25 mouse cellular contexts compared by ENCODE assay signal in the genomic region with DNA sequence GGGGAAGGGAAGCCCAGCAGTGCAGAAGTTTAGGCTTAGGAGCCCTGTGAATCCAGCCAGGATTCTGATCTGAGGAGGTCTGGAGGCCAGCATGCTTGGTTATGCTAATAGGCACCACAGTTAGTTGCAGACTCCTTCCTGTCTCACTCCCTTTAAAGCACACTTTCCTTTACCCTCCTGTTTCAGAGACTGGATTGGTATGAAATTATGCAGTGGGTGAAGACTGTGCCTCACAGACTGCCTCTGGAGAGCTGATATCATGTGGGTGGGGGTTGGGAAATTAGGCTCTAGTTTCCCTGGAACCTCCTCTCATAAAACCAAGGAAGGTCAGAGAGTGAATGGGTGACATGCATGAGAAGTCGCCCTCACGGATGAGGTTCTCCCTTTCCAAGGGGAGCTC.
"Had no signal": no experiment of that assay in that cellular context is flagged by ENCODE, and none has a peak within 500 bp of the region (broad histone marks: within the 10 kb centered on the region; RNA-seq: fewer than 3 reads in every experiment).

No protein-coding gene starts in this region.

- H3K27me3 ChIP-seq: hindbrain, embryonic 13.5 days; kidney, embryonic 15.5 days; limb, embryonic 13.5 days; limb, embryonic 15.5 days; liver, embryonic 12.5 days had no signal

- H3K4me1 ChIP-seq: hindbrain, embryonic 13.5 days; limb, embryonic 13.5 days; limb, embryonic 15.5 days; liver, embryonic 12.5 days had no signal

- H3K27ac ChIP-seq: gastrocnemius, adult 2 months; hindbrain, embryonic 10.5 days; hindbrain, embryonic 13.5 days; kidney, embryonic 15.5 days; limb, embryonic 13.5 days; limb, embryonic 15.5 days; liver, embryonic 12.5 days; liver, embryonic 14.5 days had no signal

- ATAC-seq: forebrain, embryonic 16.5 days; hindbrain, embryonic 16.5 days; inflammation-experienced regulatory T-cells, adult 6 months; intestine, embryonic 16.5 days; liver, embryonic 12.5 days had no signal

- DNase-seq: gastrocnemius, adult 2 months; gastrocnemius, postnatal 10 days; gastrocnemius, postnatal 25 days; heart, adult 18-20 months; heart, postnatal 10 days; heart, postnatal 4 days; kidney, adult 18-20 months; kidney, adult 8-10 months; kidney, postnatal 14 days; kidney, postnatal 36 days; layer of hippocampus, adult 9-11 months; layer of hippocampus, postnatal 36 days; left cerebral cortex, postnatal 4 days had no signal

- H3K4me3 ChIP-seq: gastrocnemius, adult 2 months; hindbrain, embryonic 10.5 days; hindbrain, embryonic 13.5 days; kidney, embryonic 15.5 days; limb, embryonic 13.5 days; limb, embryonic 15.5 days; liver, embryonic 12.5 days had no signal

- H3K9ac ChIP-seq: hindbrain, embryonic 13.5 days; kidney, embryonic 15.5 days; limb, embryonic 13.5 days; limb, embryonic 15.5 days; liver, embryonic 12.5 days; liver, embryonic 14.5 days had no signal

- H3K4me2 ChIP-seq: heart, embryonic 11.5 days; hindbrain, embryonic 13.5 days; kidney, embryonic 15.5 days; limb, embryonic 13.5 days; limb, embryonic 15.5 days; liver, embryonic 12.5 days had no signal

- H3K36me3 ChIP-seq: hindbrain, embryonic 10.5 days; kidney, embryonic 15.5 days; limb, embryonic 13.5 days; limb, embryonic 15.5 days had no signal

- H3K9me3 ChIP-seq: hindbrain, embryonic 10.5 days; hindbrain, embryonic 13.5 days; kidney, embryonic 15.5 days; limb, embryonic 13.5 days; limb, embryonic 15.5 days; liver, embryonic 12.5 days had no signal
